Mouse (Mus musculus) kidney, embryonic 16.5 days (tissue): ENCODE measurements at regions not wholly inside any gene's neighbourhood (a gene's known extent, or its start where the extent isn't known, plus 50 kb on each side); places are given as distances from the start of the nearest gene placed in this dataset.

Experiments
- ATAC-seq: fragments of 200-750 bp; cut with Nextera tagmentation; 2 replicates; pipeline ENCODE4 v1.8.0; 2017; ENCODE audit warnings: moderate TSS enrichment; ENCODE audit not compliant: low FRiP score, low TSS enrichment
- H3K27ac ChIP-seq: fragments of 300-500 bp; sonication (generic); 2 replicates; pipeline ENCODE4 v1.5.1; 2014; ENCODE audit warnings: low read length
- H3K27me3 ChIP-seq: fragments of 300-500 bp; sonication (generic); 2 replicates; pipeline ENCODE4 v1.6.1; 2014; ENCODE audit warnings: low read length, control low read depth, mixed read lengths; ENCODE audit not compliant: insufficient read depth
- H3K36me3 ChIP-seq: fragments of 300-500 bp; sonication (generic); 2 replicates; pipeline ENCODE4 v1.6.1; 2014; ENCODE audit warnings: low read length, control low read depth, mixed read lengths; ENCODE audit not compliant: insufficient read depth
- H3K4me1 ChIP-seq: fragments of 300-500 bp; sonication (generic); 2 replicates; pipeline ENCODE4 v1.6.1; 2014; ENCODE audit warnings: low read length, control low read depth, mixed read lengths; ENCODE audit not compliant: insufficient read depth
- H3K4me2 ChIP-seq: fragments of 300-500 bp; sonication (generic); replicated peaks from 2 replicates; pipeline ENCODE4 v1.6.1; 2014; ENCODE audit warnings: low read depth, low read length
- H3K4me3 ChIP-seq: fragments of 300-500 bp; sonication (generic); 2 replicates; pipeline ENCODE4 v1.5.1; 2014; ENCODE audit warnings: mild to moderate bottlenecking, low read length
- H3K9ac ChIP-seq: fragments of 300-500 bp; sonication (generic); replicated peaks from 2 replicates; pipeline ENCODE4 v1.6.1; 2014; ENCODE audit warnings: low read length
- H3K9me3 ChIP-seq: fragments of 300-500 bp; sonication (generic); 2 replicates; pipeline ENCODE4 v1.6.1; 2016; ENCODE audit warnings: low read length, control low read depth
- WGBS: fragments of 180-500 bp; shearing (Covaris S2); extraction: QIAGEN DNeasy Blood & Tissue Kit; methylation state at CpG from one replicate; pipeline ENCODE4 v1.1.7; 2014; 5-methylcytosine and 5-hydroxymethylcytosine counted together

- Histone ChIP-seq H3K27ac (no peak overlapping the region), H3K9ac (no peak overlapping the region), H3K27me3 (no peaks in the 10 kb centered on the region), H3K4me3 (no peak overlapping the region), H3K36me3 (no peaks in the 10 kb centered on the region), H3K4me1 (no peaks in the 10 kb centered on the region), H3K9me3 (no peaks in the 10 kb centered on the region), H3K4me2 (no peak overlapping the region)
- ATAC-seq: no peak
Observed at GRCm38 (mm10) chr5:133070141-133070540, 527.0 kb upstream of the Auts2 start.

- Histone ChIP-seq H3K36me3 (no peaks in the 10 kb centered on the region), H3K27me3 (no peaks in the 10 kb centered on the region), H3K9ac (no peak overlapping the region), H3K4me2 (no peak overlapping the region), H3K27ac (no peak overlapping the region), H3K4me3 (no peak overlapping the region), H3K4me1 (no peaks in the 10 kb centered on the region), H3K9me3 (no peaks in the 10 kb centered on the region)
- no peak for ATAC-seq
- 58% methylated on average over 3 of the region's 3 CpGs for WGBS
Observed at GRCm38 (mm10) chr5:133062481-133062880, 519.3 kb upstream of the Auts2 start.

GRCm38 (mm10) chr5:133047456-133047855 lies 504.3 kb upstream of the Auts2 start:
- no peak for ATAC-seq
- no peak overlapping the region for H3K4me3 ChIP-seq
- no peaks in the 10 kb centered on the region for H3K4me1 ChIP-seq
- WGBS: 98% methylated on average over 4 of the region's 4 CpGs
- H3K4me2 ChIP-seq: no peak overlapping the region
- H3K36me3 ChIP-seq: no peaks in the 10 kb centered on the region
- no peak overlapping the region for H3K9ac ChIP-seq
- peaks cover 7% of the 10 kb centered on the region; the same call in 1 of the 2 replicates for H3K9me3 ChIP-seq
- H3K27ac ChIP-seq: no peak overlapping the region
- H3K27me3 ChIP-seq: no peaks in the 10 kb centered on the region

GRCm38 (mm10) chr5:133045637-133046036 lies 502.5 kb upstream of the Auts2 start:
- H3K27me3 ChIP-seq: no peaks in the 10 kb centered on the region
- H3K9ac ChIP-seq: no peak overlapping the region
- no peak overlapping the region for H3K27ac ChIP-seq
- ATAC-seq: no peak
- H3K9me3 ChIP-seq: peaks cover 7% of the 10 kb centered on the region; the same call in 1 of the 2 replicates
- no peaks in the 10 kb centered on the region for H3K4me1 ChIP-seq
- no peaks in the 10 kb centered on the region for H3K36me3 ChIP-seq
- H3K4me3 ChIP-seq: no peak overlapping the region
- no peak overlapping the region for H3K4me2 ChIP-seq
- 81% methylated on average over 9 of the region's 9 CpGs for WGBS

- Histone ChIP-seq H3K27ac (no peak overlapping the region), H3K4me1 (no peaks in the 10 kb centered on the region), H3K36me3 (no peaks in the 10 kb centered on the region), H3K4me2 (no peak overlapping the region), H3K27me3 (no peaks in the 10 kb centered on the region), H3K9ac (no peak overlapping the region), H3K4me3 (no peak overlapping the region), H3K9me3 (peaks cover 5% of the 10 kb centered on the region; the same call in 1 of the 2 replicates)
- no peak for ATAC-seq
- 89% methylated on average over 4 of the region's 4 CpGs for WGBS
Observed at GRCm38 (mm10) chr5:133027590-133027989, 484.4 kb upstream of the Auts2 start.

- no peaks in the 10 kb centered on the region for H3K4me1 ChIP-seq
- H3K4me3 ChIP-seq: no peak overlapping the region
- no peaks in the 10 kb centered on the region for H3K36me3 ChIP-seq
- no peaks in the 10 kb centered on the region for H3K27me3 ChIP-seq
- H3K9me3 ChIP-seq: peaks cover 8% of the 10 kb centered on the region; the same call in 1 of the 2 replicates
- WGBS: 82% methylated on average over 4 of the region's 4 CpGs
- no peak for ATAC-seq
- no peak overlapping the region for H3K4me2 ChIP-seq
- H3K9ac ChIP-seq: no peak overlapping the region
- H3K27ac ChIP-seq: no peak overlapping the region
Observed at GRCm38 (mm10) chr5:133025121-133025520, 482.0 kb upstream of the Auts2 start.

GRCm38 (mm10) chr5:133020821-133021220 lies 477.7 kb upstream of the Auts2 start:
- Histone ChIP-seq H3K4me3 (no peak overlapping the region), H3K9ac (no peak overlapping the region), H3K4me1 (no peaks in the 10 kb centered on the region), H3K36me3 (no peaks in the 10 kb centered on the region), H3K4me2 (no peak overlapping the region), H3K9me3 (peaks cover 6% of the 10 kb centered on the region; the same call in 1 of the 2 replicates), H3K27me3 (no peaks in the 10 kb centered on the region), H3K27ac (no peak overlapping the region)
- no peak for ATAC-seq

- no peak for ATAC-seq
- 66% methylated on average over 1 of the region's 1 CpGs for WGBS
- no peak overlapping the region for H3K4me3 ChIP-seq
- H3K9me3 ChIP-seq: peaks cover 6% of the 10 kb centered on the region; the same call in 1 of the 2 replicates
- H3K27ac ChIP-seq: no peak overlapping the region
- H3K4me2 ChIP-seq: no peak overlapping the region
- H3K27me3 ChIP-seq: no peaks in the 10 kb centered on the region
- H3K36me3 ChIP-seq: no peaks in the 10 kb centered on the region
- H3K4me1 ChIP-seq: no peaks in the 10 kb centered on the region
- H3K9ac ChIP-seq: no peak overlapping the region
Observed at GRCm38 (mm10) chr5:133020116-133020515, 477.0 kb upstream of the Auts2 start.

- no peak for ATAC-seq
- Histone ChIP-seq H3K9ac (no peak overlapping the region), H3K4me1 (no peaks in the 10 kb centered on the region), H3K27me3 (no peaks in the 10 kb centered on the region), H3K9me3 (no peaks in the 10 kb centered on the region), H3K27ac (no peak overlapping the region), H3K4me3 (no peak overlapping the region), H3K4me2 (no peak overlapping the region), H3K36me3 (no peaks in the 10 kb centered on the region)
- 84% methylated on average over 14 of the region's 14 CpGs for WGBS
Observed at GRCm38 (mm10) chr5:133010624-133011575, 467.8 kb upstream of the Auts2 start.

GRCm38 (mm10) chr5:132982866-132983265 lies 439.7 kb upstream of the Auts2 start:
- 67% methylated on average over 7 of the region's 7 CpGs for WGBS
- H3K36me3 ChIP-seq: no peaks in the 10 kb centered on the region
- H3K9ac ChIP-seq: no peak overlapping the region
- no peaks in the 10 kb centered on the region for H3K4me1 ChIP-seq
- H3K27me3 ChIP-seq: no peaks in the 10 kb centered on the region
- H3K4me3 ChIP-seq: no peak overlapping the region
- no peak overlapping the region for H3K4me2 ChIP-seq
- ATAC-seq: peak; percentile 49; the same call in 1 of the 2 replicates
- peaks cover 3% of the 10 kb centered on the region; the same call in 1 of the 2 replicates for H3K9me3 ChIP-seq
- no peak overlapping the region for H3K27ac ChIP-seq
